Mouse (Mus musculus) stomach, embryonic 15.5 days (tissue): ENCODE measurements around the gene Tpbgl. TPM values are rescaled to one million over a fixed set of nuclear protein-coding genes. Genes with fewer than 3 reads are reported as not detected.

ENCODE experiments used
- ATAC-seq: fragments of 200-750 bp; cut with Nextera tagmentation; 2 replicates; pipeline ENCODE4 v1.8.0; 2017; ENCODE audit warnings: low read depth, moderate number of reproducible peaks, moderate TSS enrichment; ENCODE audit not compliant: insufficient read depth, low FRiP score
- H3K27ac ChIP-seq: fragments of 300-500 bp; sonication (generic); 2 replicates; pipeline ENCODE4 v1.5.1; 2015; ENCODE audit warnings: mild to moderate bottlenecking, inconsistent platforms
- H3K27me3 ChIP-seq: fragments of 300-500 bp; sonication (generic); replicated peaks from 2 replicates; pipeline ENCODE4 v1.6.1; 2015; ENCODE audit warnings: inconsistent platforms
- H3K36me3 ChIP-seq: fragments of 300-500 bp; sonication (generic); 2 replicates; pipeline ENCODE4 v1.6.1; 2015; ENCODE audit warnings: inconsistent platforms
- H3K4me1 ChIP-seq: fragments of 300-500 bp; sonication (generic); 2 replicates; pipeline ENCODE4 v1.6.1; 2015; ENCODE audit warnings: inconsistent platforms
- H3K4me2 ChIP-seq: fragments of 300-500 bp; sonication (generic); 2 replicates; pipeline ENCODE4 v1.6.1; 2015; ENCODE audit warnings: mild to moderate bottlenecking, inconsistent platforms
- H3K4me3 ChIP-seq: fragments of 300-500 bp; sonication (generic); replicated peaks from 2 replicates; pipeline ENCODE4 v1.5.1; 2015; ENCODE audit warnings: inconsistent platforms
- H3K9ac ChIP-seq: fragments of 300-500 bp; sonication (generic); 2 replicates; pipeline ENCODE4 v1.6.1; 2015; ENCODE audit warnings: inconsistent platforms
- H3K9me3 ChIP-seq: fragments of 300-500 bp; sonication (generic); 2 replicates; pipeline ENCODE4 v1.6.1; 2016; ENCODE audit warnings: inconsistent platforms
- WGBS: fragments of 180-500 bp; shearing (Covaris S2); methylation state at CpG from one replicate; pipeline ENCODE4 v1.1.7; 2015; 5-methylcytosine and 5-hydroxymethylcytosine counted together
- polyA plus RNA-seq: library from polyadenylated mRNA; unstranded; fragments of >200 nt; fragmentation: Nextera tagmentation; extraction: Ambion mirVana; gene quantifications from 2 replicates; pipeline ENCODE4 v1.2.1, GENCODE M21; 2015

The Tpbgl gene
- 1.9 and 2.0 TPM in 2 replicates for polyA plus RNA-seq

GRCm38 (mm10) chr7:99626376-99627270 lies at the start of gene Tpbgl:
Gene Tpbgl (minus strand): TSS chr7:99627103.
- Histone ChIP-seq H3K27ac (no peak within 1 kb of the TSS), H3K27me3 (peaks cover 68% of the 10 kb centered on the region), H3K4me2 (peak within 1 kb of the TSS; percentile 99), H3K9ac (peak within 1 kb of the TSS; percentile 8), H3K36me3 (no peaks in the 10 kb centered on the region), H3K4me3 (peak within 1 kb of the TSS; percentile 51), H3K4me1 (peaks cover 20% of the 10 kb centered on the region), H3K9me3 (no peaks in the 10 kb centered on the region)
- WGBS, result under 1% methylated on average over 82 of the region's 83 CpGs
- ATAC-seq, result peak; percentile 47; the same call in 1 of the 2 replicates

- ATAC-seq, result no peak
- H3K27me3 ChIP-seq, result no peaks in the 10 kb centered on the region
- WGBS, result 74% methylated on average over 3 of the region's 3 CpGs
Measured at GRCm38 (mm10) chr7:99674890-99675289, 48.0 kb upstream of the Tpbgl start.

GRCm38 (mm10) chr7:99674209-99674608 lies 47.3 kb upstream of the Tpbgl start:
- Histone ChIP-seq H3K27ac (no peak overlapping the region), H3K9ac (no peak overlapping the region), H3K27me3 (no peaks in the 10 kb centered on the region), H3K4me3 (no peak overlapping the region), H3K4me1 (no peaks in the 10 kb centered on the region), H3K9me3 (no peaks in the 10 kb centered on the region), H3K4me2 (no peak overlapping the region), H3K36me3 (no peaks in the 10 kb centered on the region)
- no peak for ATAC-seq
- WGBS, result 56% methylated on average over 5 of the region's 5 CpGs

More at GRCm38 (mm10) chr7:99674890-99675289, 48.0 kb upstream of the Tpbgl start:
- H3K4me2 ChIP-seq, result no peak overlapping the region
- H3K27ac ChIP-seq, result no peak overlapping the region
- H3K9ac ChIP-seq, result no peak overlapping the region
- H3K4me3 ChIP-seq, result no peak overlapping the region
- no peaks in the 10 kb centered on the region for H3K36me3 ChIP-seq
- no peaks in the 10 kb centered on the region for H3K9me3 ChIP-seq
- no peaks in the 10 kb centered on the region for H3K4me1 ChIP-seq

GRCm38 (mm10) chr7:99673188-99673587 lies 46.3 kb upstream of the Tpbgl start:
- 64% methylated on average over 8 of the region's 8 CpGs for WGBS
- no peaks in the 10 kb centered on the region for H3K27me3 ChIP-seq
- no peak for ATAC-seq

GRCm38 (mm10) chr7:99671544-99672435 lies 44.9 kb upstream of the Tpbgl start:
- Histone ChIP-seq H3K4me1 (no peaks in the 10 kb centered on the region), H3K27me3 (no peaks in the 10 kb centered on the region), H3K4me2 (no peak overlapping the region), H3K9me3 (no peaks in the 10 kb centered on the region), H3K36me3 (no peaks in the 10 kb centered on the region), H3K4me3 (no peak overlapping the region), H3K9ac (no peak overlapping the region), H3K27ac (no peak overlapping the region)
- WGBS, result 63% methylated on average over 9 of the region's 9 CpGs
- no peak for ATAC-seq

More at GRCm38 (mm10) chr7:99673188-99673587, 46.3 kb upstream of the Tpbgl start:
- no peaks in the 10 kb centered on the region for H3K36me3 ChIP-seq
- H3K9me3 ChIP-seq, result no peaks in the 10 kb centered on the region
- no peak overlapping the region for H3K27ac ChIP-seq
- no peaks in the 10 kb centered on the region for H3K4me1 ChIP-seq
- H3K4me2 ChIP-seq, result no peak overlapping the region
- H3K4me3 ChIP-seq, result no peak overlapping the region
- no peak overlapping the region for H3K9ac ChIP-seq

GRCm38 (mm10) chr7:99670915-99671314 lies 44.0 kb upstream of the Tpbgl start:
- no peaks in the 10 kb centered on the region for H3K4me1 ChIP-seq
- 76% methylated on average over 4 of the region's 4 CpGs for WGBS
- H3K27me3 ChIP-seq, result no peaks in the 10 kb centered on the region
- H3K36me3 ChIP-seq, result no peaks in the 10 kb centered on the region
- ATAC-seq, result no peak
- no peak overlapping the region for H3K27ac ChIP-seq
- H3K9ac ChIP-seq, result no peak overlapping the region
- no peak overlapping the region for H3K4me3 ChIP-seq
- no peaks in the 10 kb centered on the region for H3K9me3 ChIP-seq
- H3K4me2 ChIP-seq, result no peak overlapping the region

GRCm38 (mm10) chr7:99668802-99669201 lies 41.9 kb upstream of the Tpbgl start:
- no peak for ATAC-seq
- H3K9me3 ChIP-seq, result no peaks in the 10 kb centered on the region
- no peak overlapping the region for H3K9ac ChIP-seq
- no peak overlapping the region for H3K27ac ChIP-seq
- H3K4me3 ChIP-seq, result no peak overlapping the region
- H3K4me1 ChIP-seq, result peaks cover 15% of the 10 kb centered on the region; the same call in 1 of the 2 replicates
- H3K4me2 ChIP-seq, result no peak overlapping the region
- WGBS, result 37% methylated on average over 4 of the region's 4 CpGs
- no peaks in the 10 kb centered on the region for H3K36me3 ChIP-seq
- no peaks in the 10 kb centered on the region for H3K27me3 ChIP-seq

GRCm38 (mm10) chr7:99667096-99667495 lies 40.2 kb upstream of the Tpbgl start:
- Histone ChIP-seq H3K4me3 (no peak overlapping the region), H3K9me3 (no peaks in the 10 kb centered on the region), H3K4me1 (peaks cover 15% of the 10 kb centered on the region; the same call in 1 of the 2 replicates), H3K27me3 (no peaks in the 10 kb centered on the region), H3K4me2 (no peak overlapping the region), H3K27ac (no peak overlapping the region), H3K36me3 (no peaks in the 10 kb centered on the region), H3K9ac (no peak overlapping the region)
- 68% methylated on average over 16 of the region's 16 CpGs for WGBS
- ATAC-seq, result no peak

- peaks cover 15% of the 10 kb centered on the region; the same call in 1 of the 2 replicates for H3K4me1 ChIP-seq
- peak overlapping the region; percentile 21; the same call in 1 of the 2 replicates for H3K27ac ChIP-seq
- no peak overlapping the region for H3K9ac ChIP-seq
- H3K36me3 ChIP-seq, result no peaks in the 10 kb centered on the region
- no peak overlapping the region for H3K4me3 ChIP-seq
- ATAC-seq, result no peak
- no peaks in the 10 kb centered on the region for H3K27me3 ChIP-seq
- 83% methylated on average over 10 of the region's 10 CpGs for WGBS
- no peaks in the 10 kb centered on the region for H3K9me3 ChIP-seq
- H3K4me2 ChIP-seq, result no peak overlapping the region
Measured at GRCm38 (mm10) chr7:99665731-99666452, 39.0 kb upstream of the Tpbgl start.

GRCm38 (mm10) chr7:99664571-99665485 lies 37.9 kb upstream of the Tpbgl start:
- WGBS, result 28% methylated on average over 11 of the region's 11 CpGs
- Histone ChIP-seq H3K36me3 (no peaks in the 10 kb centered on the region), H3K4me1 (peaks cover 15% of the 10 kb centered on the region; the same call in 1 of the 2 replicates), H3K9me3 (no peaks in the 10 kb centered on the region), H3K9ac (no peak overlapping the region), H3K4me3 (no peak overlapping the region), H3K4me2 (no peak overlapping the region), H3K27me3 (no peaks in the 10 kb centered on the region), H3K27ac (peak overlapping the region; percentile 51)
- ATAC-seq, result no peak
